Mouse (Mus musculus) heart, postnatal 0 days (tissue): Measurements from ENCODE around the gene Ttc16.

Experiments
- CTCF ChIP-seq: IDR thresholded peaks from 2 replicates; pipeline ENCODE4 v1.5.1; 2016; ENCODE audit warnings: antibody characterized with exemption, control low read depth, low read depth
- EP300 ChIP-seq: IDR thresholded peaks from 2 replicates; pipeline ENCODE4 v1.6.1; 2016; ENCODE audit warnings: antibody characterized with exemption, low read depth

DNA sequence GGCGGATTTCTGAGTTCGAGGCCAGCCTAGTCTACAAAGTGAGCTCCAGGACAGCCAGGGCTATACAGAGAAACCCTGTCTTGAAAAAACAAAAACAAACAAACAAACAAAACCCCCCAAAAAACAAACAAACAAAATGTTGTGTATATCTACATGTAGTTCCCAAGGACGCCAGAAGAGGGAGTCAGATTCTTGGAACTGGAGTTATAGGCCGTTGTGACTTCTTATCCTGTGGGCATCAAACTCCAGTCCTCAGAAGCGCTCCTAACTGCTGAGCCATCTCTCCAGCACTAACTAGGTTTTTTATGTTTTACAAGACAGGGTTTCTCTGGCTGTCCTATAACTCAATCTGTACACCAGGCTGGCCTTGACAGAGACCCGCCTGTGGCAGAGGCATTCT, 11.7 kb upstream of the Ttc16 start:
- TF ChIP-seq CTCF, result peak; percentile 52
- no peak for TF ChIP-seq EP300
